Mouse (Mus musculus) stomach, postnatal 0 days (tissue): ENCODE measurements around the gene Trim69. TPM values are rescaled to one million over a fixed set of nuclear protein-coding genes. Genes with fewer than 3 reads are reported as not detected.
A peak's percentile ranks its signal among the peaks of the same experiment; 100 is the strongest.

Experiments used
- ATAC-seq: fragments of 200-750 bp; cut with Nextera tagmentation; 2 replicates; pipeline ENCODE4 v1.8.0; 2017; ENCODE audit not compliant: low FRiP score, low TSS enrichment
- DNase-seq: peaks from one replicate; pipeline ENCODE4 v3.0.0-alpha.2; 2016; ENCODE audit warnings: low spot score
- H3K27ac ChIP-seq: fragments of 300-500 bp; sonication (generic); replicated peaks from 2 replicates; pipeline ENCODE4 v1.5.1; 2014; ENCODE audit warnings: mild to moderate bottlenecking, control low read depth
- H3K27me3 ChIP-seq: fragments of 300-500 bp; sonication (generic); 2 replicates; pipeline ENCODE4 v1.6.1; 2014; ENCODE audit warnings: low read length; ENCODE audit not compliant: control insufficient read depth, insufficient read depth
- H3K36me3 ChIP-seq: fragments of 300-500 bp; sonication (generic); 2 replicates; pipeline ENCODE4 v1.6.1; 2014; ENCODE audit warnings: low read length, mixed read lengths; ENCODE audit not compliant: control insufficient read depth, insufficient read depth
- H3K4me1 ChIP-seq: fragments of 300-500 bp; sonication (generic); replicated peaks from 2 replicates; pipeline ENCODE4 v1.6.1; 2014; ENCODE audit warnings: antibody characterized with exemption; ENCODE audit not compliant: control insufficient read depth, insufficient read depth
- H3K4me2 ChIP-seq: fragments of 300-500 bp; sonication (generic); replicated peaks from 2 replicates; pipeline ENCODE4 v1.6.1; 2014; ENCODE audit warnings: low read depth, mild to moderate bottlenecking, control low read depth, moderate library complexity
- H3K4me3 ChIP-seq: fragments of 300-500 bp; sonication (generic); 2 replicates; pipeline ENCODE4 v1.5.1; 2014; ENCODE audit warnings: low read depth, low read length, control low read depth
- H3K9ac ChIP-seq: fragments of 300-500 bp; sonication (generic); 2 replicates; pipeline ENCODE4 v1.6.1; 2014; ENCODE audit warnings: mild to moderate bottlenecking, low read length, control low read depth, mixed read lengths
- H3K9me3 ChIP-seq: fragments of 300-500 bp; sonication (generic); 2 replicates; pipeline ENCODE4 v1.6.1; 2016; ENCODE audit warnings: low read length; ENCODE audit not compliant: control insufficient read depth
- CTCF ChIP-seq: IDR thresholded peaks from 2 replicates; pipeline ENCODE4 v1.5.1; 2016; ENCODE audit warnings: antibody characterized with exemption, low read depth, mild to moderate bottlenecking, moderate library complexity
- EP300 ChIP-seq: optimal IDR thresholded peaks from 2 replicates; pipeline ENCODE3; 2016; ENCODE audit warnings: antibody characterized with exemption
- WGBS: fragments of 180-500 bp; shearing (Covaris S2); extraction: QIAGEN DNeasy Blood & Tissue Kit; methylation state at CpG from one replicate; pipeline ENCODE4 v1.1.7; 2014; 5-methylcytosine and 5-hydroxymethylcytosine counted together
- polyA plus RNA-seq: library from polyadenylated mRNA; unstranded; fragments of >200 nt; fragmentation: Nextera tagmentation; extraction: Ambion mirVana; gene quantifications from 2 replicates; pipeline ENCODE4 v1.2.1, GENCODE M21; 2015

Trim69 gene
- polyA plus RNA-seq, 1 experiment from 2014 or later: not detected

GRCm38 (mm10) chr2:122127635-122128034 is 32.9 kb upstream of the Trim69 start:
- DNase-seq (no peak), ATAC-seq (no peak)
- 92% methylated on average over 4 of the region's 4 CpGs for WGBS
- Histone ChIP-seq H3K4me1 (no peaks in the 10 kb centered on the region), H3K27me3 (no peaks in the 10 kb centered on the region), H3K9ac (no peak overlapping the region), H3K4me2 (no peak overlapping the region), H3K36me3 (no peaks in the 10 kb centered on the region), H3K9me3 (no peaks in the 10 kb centered on the region), H3K4me3 (no peak overlapping the region), H3K27ac (no peak overlapping the region)
- TF ChIP-seq EP300: no peak
- no peak for TF ChIP-seq CTCF

- WGBS: 85% methylated on average over 2 of the region's 2 CpGs
Observed at GRCm38 (mm10) chr2:122132078-122132477, 28.4 kb upstream of the Trim69 start.

GRCm38 (mm10) chr2:122132618-122133017 is 27.9 kb upstream of the Trim69 start:
- no peaks in the 10 kb centered on the region for H3K9me3 ChIP-seq
- no peaks in the 10 kb centered on the region for H3K36me3 ChIP-seq
- DNase-seq: no peak
- WGBS: 85% methylated on average over 2 of the region's 2 CpGs
- no peak for ATAC-seq
- H3K4me1 ChIP-seq: no peaks in the 10 kb centered on the region
- H3K9ac ChIP-seq: no peak overlapping the region
- no peak overlapping the region for H3K27ac ChIP-seq
- TF ChIP-seq EP300: no peak
- H3K4me3 ChIP-seq: no peak overlapping the region
- H3K4me2 ChIP-seq: no peak overlapping the region
- no peaks in the 10 kb centered on the region for H3K27me3 ChIP-seq

More at GRCm38 (mm10) chr2:122132078-122132477, 28.4 kb upstream of the Trim69 start:
- no peak overlapping the region for H3K4me3 ChIP-seq
- H3K4me2 ChIP-seq: no peak overlapping the region
- H3K27ac ChIP-seq: no peak overlapping the region
- ATAC-seq (no peak), DNase-seq (no peak)
- H3K9ac ChIP-seq: no peak overlapping the region
- no peaks in the 10 kb centered on the region for H3K4me1 ChIP-seq
- H3K9me3 ChIP-seq: no peaks in the 10 kb centered on the region
- H3K27me3 ChIP-seq: no peaks in the 10 kb centered on the region
- no peaks in the 10 kb centered on the region for H3K36me3 ChIP-seq
- no peak for TF ChIP-seq EP300
- TF ChIP-seq CTCF: no peak

- DNase-seq (peak; percentile 67), ATAC-seq (peak; percentile 79; the same call in 1 of the 2 replicates)
- WGBS: 52% methylated on average over 5 of the region's 5 CpGs
Observed at GRCm38 (mm10) chr2:122137839-122138465, 22.5 kb upstream of the Trim69 start.

DNA sequence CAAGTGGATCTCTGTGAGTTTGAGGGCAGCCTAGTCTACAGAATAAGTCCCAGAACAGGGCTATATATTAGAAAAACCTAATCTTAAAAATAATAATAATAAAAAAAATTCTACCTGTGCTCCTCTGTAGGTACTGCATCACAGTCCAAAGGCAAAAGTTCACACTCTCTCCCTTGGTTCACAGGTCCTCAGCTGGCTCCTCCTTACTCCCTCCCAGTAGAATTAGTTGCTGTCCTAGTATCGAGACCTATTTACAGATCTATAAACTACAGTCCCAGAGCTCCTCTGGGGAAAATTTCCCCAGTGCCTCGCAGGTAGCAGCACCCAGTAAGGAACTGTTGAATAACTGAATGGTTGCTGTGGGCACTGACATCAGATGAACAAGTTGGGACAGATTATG is 19.7 kb upstream of the Trim69 start:
- DNase-seq (no peak), ATAC-seq (no peak)
- Histone ChIP-seq H3K9ac (no peak overlapping the region), H3K9me3 (no peaks in the 10 kb centered on the region), H3K36me3 (no peaks in the 10 kb centered on the region), H3K27ac (no peak overlapping the region), H3K27me3 (no peaks in the 10 kb centered on the region), H3K4me2 (no peak overlapping the region), H3K4me3 (no peak overlapping the region), H3K4me1 (no peaks in the 10 kb centered on the region)
- WGBS: 54% methylated on average over 2 of the region's 2 CpGs
- no peak for TF ChIP-seq CTCF
- no peak for TF ChIP-seq EP300

More at GRCm38 (mm10) chr2:122137839-122138465, 22.5 kb upstream of the Trim69 start:
- Histone ChIP-seq H3K9me3 (no peaks in the 10 kb centered on the region), H3K27me3 (no peaks in the 10 kb centered on the region), H3K4me2 (no peak overlapping the region), H3K36me3 (no peaks in the 10 kb centered on the region), H3K4me1 (no peaks in the 10 kb centered on the region), H3K4me3 (no peak overlapping the region), H3K27ac (no peak overlapping the region), H3K9ac (no peak overlapping the region)
- TF ChIP-seq EP300 (no peak), CTCF (no peak)

- DNase-seq (peak; percentile 29), ATAC-seq (peak; percentile 64)
- Histone ChIP-seq H3K4me1 (no peaks in the 10 kb centered on the region), H3K36me3 (no peaks in the 10 kb centered on the region), H3K9me3 (no peaks in the 10 kb centered on the region), H3K27me3 (no peaks in the 10 kb centered on the region), H3K27ac (no peak overlapping the region), H3K4me2 (no peak overlapping the region), H3K4me3 (no peak overlapping the region), H3K9ac (no peak overlapping the region)
- WGBS: 64% methylated on average over 5 of the region's 5 CpGs
- TF ChIP-seq EP300: no peak
- TF ChIP-seq CTCF: peak; percentile 45
Observed at GRCm38 (mm10) chr2:122141332-122141967, 19.1 kb upstream of the Trim69 start.
